ENCODE assay signal across 8 mouse cellular contexts in the genomic region with DNA sequence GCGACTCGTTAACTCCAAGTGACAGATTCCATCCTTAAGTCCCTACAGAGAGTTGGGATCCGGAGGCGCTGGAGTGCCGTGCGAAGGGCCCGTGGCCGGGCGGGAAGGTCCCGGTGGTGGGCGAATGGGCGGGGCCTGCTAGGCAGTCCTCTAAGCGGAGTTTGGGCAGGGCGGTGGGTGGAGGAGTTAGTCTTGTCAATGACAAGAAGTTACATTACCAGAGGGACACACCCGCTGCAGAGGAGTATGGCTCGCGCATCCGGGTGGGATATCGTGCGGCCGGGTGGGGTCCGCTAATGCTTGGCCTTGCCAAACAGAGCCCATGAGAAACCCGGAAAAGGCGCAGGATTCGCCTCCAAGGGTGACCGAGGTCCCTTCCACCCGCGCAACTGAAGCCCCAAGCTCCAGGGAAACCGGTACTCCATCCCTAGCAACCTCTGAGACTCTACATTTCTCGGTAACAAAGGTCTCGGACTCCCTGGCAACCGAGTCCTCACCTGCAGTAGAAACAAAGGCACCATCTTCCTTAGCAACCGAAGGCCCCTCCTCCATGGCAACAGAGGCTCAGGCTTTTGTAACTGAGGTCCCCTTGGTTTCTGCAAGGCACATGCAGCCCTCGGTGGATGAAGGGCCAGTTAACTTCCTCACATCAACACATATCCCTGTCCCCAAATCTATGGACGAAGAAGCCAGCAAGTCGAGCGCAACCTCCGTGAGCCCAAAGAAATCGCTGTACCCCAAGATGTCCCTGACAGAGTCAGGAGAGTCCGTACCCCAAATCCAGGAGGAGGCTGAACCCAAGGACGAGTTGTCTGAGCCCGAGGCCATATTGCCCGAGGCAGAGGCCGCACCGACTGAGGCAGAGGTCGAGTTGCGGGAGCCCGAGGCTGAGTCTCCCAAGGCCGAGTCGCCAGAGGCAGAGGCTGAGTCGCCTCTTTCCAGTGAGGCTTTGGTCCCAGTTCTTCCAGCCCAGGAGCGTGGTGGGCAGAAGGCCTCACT. TPM values are rescaled to one million over a fixed set of nuclear protein-coding genes. Genes with fewer than 3 reads are reported as not detected.
DNase-seq lines count a peak whose midpoint lies in the region; ATAC-seq lines count a peak whose summit lies in the region.

No protein-coding gene starts in this region.

- WGBS in forebrain, embryonic 15.5 days = 9% methylated on average over 52 of the region's 52 CpGs
- WGBS in intestine, embryonic 16.5 days = 22% methylated on average over 52 of the region's 52 CpGs

- peak; percentile 31 for DNase-seq in right cerebral cortex, postnatal 14 days
- DNase-seq in right cerebral cortex, postnatal 36 days (ENCODE audit: low spot score in 2 of 2) = no peak
- DNase-seq in neural tube, embryonic 10.5 days (ENCODE audit: extremely low spot score, low spot score) = peak; percentile 68
- DNase-seq in cerebellum, postnatal 36 days = no peak
- no peak for DNase-seq in left cerebral cortex, adult 9 months (ENCODE audit: low spot score in 2 of 2)

- H3K4me1 ChIP-seq in forebrain, embryonic 15.5 days = peaks cover 36% of the 10 kb centered on the region
- peaks cover 12% of the 10 kb centered on the region for H3K4me1 ChIP-seq in intestine, embryonic 16.5 days (ENCODE audit: control insufficient read depth, insufficient read depth, low read length)

- peaks cover 9% of the 10 kb centered on the region; the same call in 1 of the 2 replicates for H3K27me3 ChIP-seq in forebrain, embryonic 15.5 days
- peaks cover 19% of the 10 kb centered on the region for H3K27me3 ChIP-seq in intestine, embryonic 16.5 days (replicated peaks; ENCODE audit: control insufficient read depth, insufficient read depth, low read length)

- peak; percentile 45; the same call in 1 of the 2 replicates for ATAC-seq in forebrain, embryonic 15.5 days (replicated peaks)
- ATAC-seq in intestine, embryonic 16.5 days = no peak
- ATAC-seq in megakaryocyte progenitor cell, adult 5-6 weeks (replicated peaks; ENCODE audit: poor library complexity) = no peak

- H3K36me3 ChIP-seq in forebrain, embryonic 15.5 days = peaks cover 6% of the 10 kb centered on the region
- peaks cover 4% of the 10 kb centered on the region; the same call in 1 of the 2 replicates for H3K36me3 ChIP-seq in intestine, embryonic 16.5 days (ENCODE audit: control insufficient read depth, insufficient read depth, low read length)

- H3K9ac ChIP-seq in forebrain, embryonic 15.5 days (replicated peaks) = peak overlapping the region; percentile 32
- H3K9ac ChIP-seq in intestine, embryonic 16.5 days (ENCODE audit: low read depth, low read length) = peak overlapping the region; percentile 36; the same call in 1 of the 2 replicates

- H3K4me3 ChIP-seq in forebrain, embryonic 15.5 days = peak overlapping the region; percentile 30
- H3K4me3 ChIP-seq in intestine, embryonic 16.5 days (ENCODE audit: low read length) = peak overlapping the region; percentile 26

- H3K4me2 ChIP-seq in forebrain, embryonic 15.5 days (replicated peaks) = peak overlapping the region; percentile 49
- peak overlapping the region; percentile 48 for H3K4me2 ChIP-seq in intestine, embryonic 16.5 days (ENCODE audit: low read depth, low read length)

- H3K27ac ChIP-seq in forebrain, embryonic 15.5 days (replicated peaks) = peak overlapping the region; percentile 68
- H3K27ac ChIP-seq in intestine, embryonic 16.5 days (ENCODE audit: low read length) = no peak overlapping the region

- no peaks in the 10 kb centered on the region for H3K9me3 ChIP-seq in forebrain, embryonic 15.5 days
- no peaks in the 10 kb centered on the region for H3K9me3 ChIP-seq in intestine, embryonic 16.5 days (ENCODE audit: control insufficient read depth, low read length)

RNA-seq across cellular contexts. Expression of gene Pi16, which starts 9.3 kb away (rescaled TPM):
- 1.4 and 1.8 TPM in 2 replicates for polyA plus RNA-seq in forebrain, embryonic 15.5 days (2015; fragmentation: Nextera tagmentation; extraction: Ambion mirVana)
- 0.88 and 1.1 TPM in 2 replicates for polyA plus RNA-seq in intestine, embryonic 16.5 days (2015; fragmentation: Nextera tagmentation; extraction: Ambion mirVana)
- 3.5 and 4.8 TPM in 2 replicates for total RNA-seq in megakaryocyte progenitor cell, adult 5-6 weeks (2015)
- total RNA-seq in megakaryocyte progenitor cell, adult 5-6 weeks (2017) = 5.8 and 8.5 TPM in 2 replicates

RNA-seq across cellular contexts. Expression of gene Mtch1, which starts 20.9 kb away (rescaled TPM):
- 432 and 464 TPM in 2 replicates for polyA plus RNA-seq in forebrain, embryonic 15.5 days (2015; fragmentation: Nextera tagmentation; extraction: Ambion mirVana)
- polyA plus RNA-seq in intestine, embryonic 16.5 days (2015; fragmentation: Nextera tagmentation; extraction: Ambion mirVana) = 31.7 and 146 TPM in 2 replicates
- total RNA-seq in megakaryocyte progenitor cell, adult 5-6 weeks (2015) = 85.3 and 89.2 TPM in 2 replicates
- total RNA-seq in megakaryocyte progenitor cell, adult 5-6 weeks (2017) = 54.9 and 61.7 TPM in 2 replicates

RNA-seq across cellular contexts. Expression of gene Fgd2, which starts 33.9 kb away (rescaled TPM):
- polyA plus RNA-seq in forebrain, embryonic 15.5 days (2015; fragmentation: Nextera tagmentation; extraction: Ambion mirVana) = 5.5 and 6.0 TPM in 2 replicates
- polyA plus RNA-seq in intestine, embryonic 16.5 days (2015; fragmentation: Nextera tagmentation; extraction: Ambion mirVana) = 9.8 and 11.5 TPM in 2 replicates
- 19.1 and 22.0 TPM in 2 replicates for total RNA-seq in megakaryocyte progenitor cell, adult 5-6 weeks (2015)
- 19.6 and 28.5 TPM in 2 replicates for total RNA-seq in megakaryocyte progenitor cell, adult 5-6 weeks (2017)

RNA-seq across cellular contexts. Expression of gene BC004004, which starts 58.2 kb away (rescaled TPM):
- polyA plus RNA-seq in forebrain, embryonic 15.5 days (2015; fragmentation: Nextera tagmentation; extraction: Ambion mirVana) = 96.2 and 96.4 TPM in 2 replicates
- polyA plus RNA-seq in intestine, embryonic 16.5 days (2015; fragmentation: Nextera tagmentation; extraction: Ambion mirVana) = 82.9 and 85.6 TPM in 2 replicates
- 85.3 and 97.7 TPM in 2 replicates for total RNA-seq in megakaryocyte progenitor cell, adult 5-6 weeks (2015)
- 84.9 and 99.2 TPM in 2 replicates for total RNA-seq in megakaryocyte progenitor cell, adult 5-6 weeks (2017)

Comparison
In these comparisons a context has a peak if more than half of its experiments do, and no peak if none do; other contexts are left out.
1. DNase-seq: peak in right cerebral cortex, postnatal 14 days (single experiment) and neural tube, embryonic 10.5 days (single experiment); none in right cerebral cortex, postnatal 36 days (0 of 2), cerebellum, postnatal 36 days (0 of 2) and left cerebral cortex, adult 9 months (0 of 2).